Mouse (Mus musculus) myocyte (in vitro differentiated cells): ENCODE measurements around the gene Ankdd1b. TPM values are rescaled to one million over a fixed set of nuclear protein-coding genes. Genes with fewer than 3 reads are reported as not detected.

Source experiments
- H3K27me3 ChIP-seq: one replicate; pipeline ENCODE4 v1.6.1; 2011; ENCODE audit not compliant: control insufficient read depth, insufficient read depth, insufficient read length
- H3K36me3 ChIP-seq: one replicate; pipeline ENCODE4 v1.6.1; 2011; ENCODE audit not compliant: control insufficient read depth, insufficient read depth
- H3K4me2 ChIP-seq: one replicate; pipeline ENCODE4 v1.6.1; 2011; ENCODE audit warnings: low read depth, control low read depth
- H3K4me3 ChIP-seq: one replicate; pipeline ENCODE4 v1.5.1; 2011; ENCODE audit warnings: mild to moderate bottlenecking, control low read depth, moderate library complexity
- H3K79me2 ChIP-seq: one replicate; pipeline ENCODE4 v1.6.1; 2011; ENCODE audit not compliant: control insufficient read depth, insufficient read depth
- H3ac ChIP-seq: one replicate; pipeline ENCODE4 v1.6.1; 2011; ENCODE audit not compliant: control insufficient read depth, insufficient read length
- CEBPB ChIP-seq: IDR thresholded peaks from 2 replicates; pipeline ENCODE4 v1.6.1; 2011; ENCODE audit warnings: mild to moderate bottlenecking, moderate library complexity; ENCODE audit not compliant: poor library complexity, insufficient read depth, severe bottlenecking
- E2F4 ChIP-seq: IDR thresholded peaks from one replicate; pipeline ENCODE4 v1.6.1; 2011; ENCODE audit warnings: mild to moderate bottlenecking, control low read depth, moderate library complexity; ENCODE audit not compliant: insufficient read depth
- MAX ChIP-seq: IDR thresholded peaks from one replicate; pipeline ENCODE4 v1.6.1; 2011; ENCODE audit warnings: low read depth, mild to moderate bottlenecking, control low read depth
- MYOD1 ChIP-seq, 3 experiments: IDR thresholded peaks; one replicate each; pipeline ENCODE4 v1.6.1; 2011; ENCODE audit warnings: control low read depth in 2 of 3, low read depth in 2 of 3, mild to moderate bottlenecking in 2 of 3, moderate library complexity in 1 of 3; ENCODE audit not compliant: insufficient read length in 2 of 3, control insufficient read depth in 1 of 3
- MYOG ChIP-seq, 3 experiments: IDR thresholded peaks; one replicate each; pipeline ENCODE4 v1.6.1; 2011; ENCODE audit warnings: control low read depth in 2 of 3, low read depth in 2 of 3, mild to moderate bottlenecking in 2 of 3; ENCODE audit not compliant: insufficient read length in 2 of 3, control insufficient read depth in 1 of 3, insufficient read depth in 1 of 3
- POLR2A ChIP-seq: IDR thresholded peaks from one replicate; pipeline ENCODE4 v1.6.1; 2011; ENCODE audit warnings: low read depth, mild to moderate bottlenecking, control low read depth, moderate library complexity; ENCODE audit not compliant: insufficient read length
- POLR2AphosphoS2 ChIP-seq: IDR thresholded peaks from one replicate; pipeline ENCODE4 v1.6.1; 2011; ENCODE audit warnings: low read depth, control low read depth; ENCODE audit not compliant: insufficient read length
- REST ChIP-seq: IDR thresholded peaks from one replicate; pipeline ENCODE4 v1.6.1; 2011; ENCODE audit warnings: mild to moderate bottlenecking, control low read depth, moderate library complexity; ENCODE audit not compliant: insufficient read depth, insufficient read length
- SRF ChIP-seq: IDR thresholded peaks from one replicate; pipeline ENCODE4 v1.6.1; 2011; ENCODE audit warnings: low read depth; ENCODE audit not compliant: control insufficient read depth, insufficient read length
- TCF12 ChIP-seq: IDR thresholded peaks from one replicate; pipeline ENCODE4 v1.6.1; 2011; ENCODE audit warnings: mild to moderate bottlenecking, control low read depth; ENCODE audit not compliant: poor library complexity, insufficient read depth, severe bottlenecking
- TCF3 ChIP-seq: IDR thresholded peaks from one replicate; pipeline ENCODE4 v1.6.1; 2011; ENCODE audit warnings: low read depth, control low read depth; ENCODE audit not compliant: insufficient read length
- USF1 ChIP-seq: IDR thresholded peaks from one replicate; pipeline ENCODE4 v1.6.1; 2011; ENCODE audit warnings: low read depth, mild to moderate bottlenecking, control low read depth, moderate library complexity
- polyA plus RNA-seq: library from polyadenylated mRNA; unstranded; fragments of >200 nt; fragmentation: generic; extraction: Trizol; gene quantifications from one replicate; pipeline ENCODE4 v1.2.1, GENCODE M21; 2012; ENCODE audit warnings: missing spikeins

The Ankdd1b gene
- polyA plus RNA-seq, 1 experiment, result not detected

GRCm38 (mm10) chr13:96388042-96388888 is 82.7 kb downstream of the Ankdd1b start, which contains the start of gene Poc5:
Poc5 (plus strand) TSS chr13:96388294.
- Histone ChIP-seq H3K36me3 (peaks cover 27% of the 10 kb centered on the region), H3K4me3 (peak within 1 kb of the TSS; percentile 55), H3K27me3 (no peaks in the 10 kb centered on the region), H3ac (peak within 1 kb of the TSS; percentile 66), H3K4me2 (peak within 1 kb of the TSS; percentile 91), H3K79me2 (peaks cover 17% of the 10 kb centered on the region)
- no peak for TF ChIP-seq SRF
- no peak for TF ChIP-seq TCF3
- no peak for TF ChIP-seq CEBPB
- peak; percentile 69 for TF ChIP-seq E2F4
- no peak for TF ChIP-seq REST
- no peak for TF ChIP-seq MYOG (IDR thresholded peaks at IDR 0.05; ENCODE audit: control insufficient read depth in 1 of 3, insufficient read depth in 1 of 3, insufficient read length in 2 of 3, low read depth in 2 of 3)
- peak; percentile 59 for TF ChIP-seq POLR2AphosphoS2
- TF ChIP-seq MYOD1 (IDR thresholded peaks at IDR 0.05; ENCODE audit: control insufficient read depth in 1 of 3, insufficient read length in 2 of 3, low read depth in 2 of 3), result no peak
- no peak for TF ChIP-seq TCF12
- no peak for TF ChIP-seq USF1
- TF ChIP-seq POLR2A, result peak; percentile 68
- no peak for TF ChIP-seq MAX

GRCm38 (mm10) chr13:96377883-96378282 is 93.1 kb downstream of the Ankdd1b start:
- TF ChIP-seq USF1, result no peak
- TF ChIP-seq MYOG (IDR thresholded peaks at IDR 0.05; ENCODE audit: control insufficient read depth in 1 of 3, insufficient read depth in 1 of 3, insufficient read length in 2 of 3, low read depth in 2 of 3), result no peak
- no peak for TF ChIP-seq POLR2AphosphoS2
- no peak for TF ChIP-seq TCF12
- TF ChIP-seq SRF, result no peak
- TF ChIP-seq MAX, result no peak
- no peak for TF ChIP-seq TCF3
- TF ChIP-seq POLR2A, result no peak
- no peak for TF ChIP-seq REST
- no peak for TF ChIP-seq E2F4
- no peak for TF ChIP-seq CEBPB
- no peak for TF ChIP-seq MYOD1 (IDR thresholded peaks at IDR 0.05; ENCODE audit: control insufficient read depth in 1 of 3, insufficient read length in 2 of 3, low read depth in 2 of 3)
- no peak overlapping the region for H3K4me2 ChIP-seq
- no peak overlapping the region for H3ac ChIP-seq
- H3K36me3 ChIP-seq, result no peaks in the 10 kb centered on the region
- H3K4me3 ChIP-seq, result no peak overlapping the region
- H3K79me2 ChIP-seq, result no peaks in the 10 kb centered on the region
- peaks cover 17% of the 10 kb centered on the region for H3K27me3 ChIP-seq

GRCm38 (mm10) chr13:96376871-96377270 is 94.1 kb downstream of the Ankdd1b start:
- Histone ChIP-seq H3K27me3 (peaks cover 17% of the 10 kb centered on the region), H3K36me3 (no peaks in the 10 kb centered on the region), H3ac (no peak overlapping the region), H3K79me2 (no peaks in the 10 kb centered on the region), H3K4me2 (no peak overlapping the region), H3K4me3 (no peak overlapping the region)
- TF ChIP-seq TCF12 (no peak), CEBPB (no peak), MYOG (IDR thresholded peaks at IDR 0.05; ENCODE audit: control insufficient read depth in 1 of 3, insufficient read depth in 1 of 3, insufficient read length in 2 of 3, low read depth in 2 of 3) (no peak), TCF3 (no peak), MAX (no peak), E2F4 (no peak), MYOD1 (IDR thresholded peaks at IDR 0.05; ENCODE audit: control insufficient read depth in 1 of 3, insufficient read length in 2 of 3, low read depth in 2 of 3) (no peak), SRF (no peak), REST (no peak), USF1 (no peak), POLR2AphosphoS2 (no peak), POLR2A (no peak)

GRCm38 (mm10) chr13:96375519-96375918 is 95.5 kb downstream of the Ankdd1b start:
- H3K4me2 ChIP-seq, result no peak overlapping the region
- H3K4me3 ChIP-seq, result no peak overlapping the region
- TF ChIP-seq MAX, result no peak
- TF ChIP-seq POLR2AphosphoS2, result no peak
- TF ChIP-seq USF1, result no peak
- no peak for TF ChIP-seq CEBPB
- no peak for TF ChIP-seq MYOD1 (IDR thresholded peaks at IDR 0.05; ENCODE audit: control insufficient read depth in 1 of 3, insufficient read length in 2 of 3, low read depth in 2 of 3)
- TF ChIP-seq SRF, result no peak
- no peak for TF ChIP-seq REST
- TF ChIP-seq TCF12, result no peak
- TF ChIP-seq POLR2A, result no peak
- TF ChIP-seq TCF3, result no peak
- TF ChIP-seq MYOG (IDR thresholded peaks at IDR 0.05; ENCODE audit: control insufficient read depth in 1 of 3, insufficient read depth in 1 of 3, insufficient read length in 2 of 3, low read depth in 2 of 3), result no peak
- no peak for TF ChIP-seq E2F4

More at GRCm38 (mm10) chr13:96375519-96375918, 95.5 kb downstream of the Ankdd1b start:
- Histone ChIP-seq H3K27me3 (peaks cover 17% of the 10 kb centered on the region), H3ac (no peak overlapping the region), H3K36me3 (no peaks in the 10 kb centered on the region), H3K79me2 (no peaks in the 10 kb centered on the region)

Other genes starting within 250 kb of the Ankdd1b start
- gene Poc5, start 82.9 kb downstream of the Ankdd1b start, polyA plus RNA-seq, result 6.1 TPM
- not detected for gene Gm17622, start 19.5 kb upstream of the Ankdd1b start, polyA plus RNA-seq
- 2.9 TPM for gene Polk, start 71.4 kb upstream of the Ankdd1b start, polyA plus RNA-seq
- gene Col4a3bp, start 71.4 kb upstream of the Ankdd1b start, polyA plus RNA-seq, result 18.3 TPM
- 87.4 TPM for gene Hmgcr, start 199.7 kb upstream of the Ankdd1b start, polyA plus RNA-seq